Mouse (Mus musculus): ENCODE results near the gene Ica1.

- TF ChIP-seq POLR2A (IDR thresholded peaks at IDR 0.05; ENCODE audit: control insufficient read depth, low read depth, low read length), result no peak
- TF ChIP-seq CTCF (IDR thresholded peaks at IDR 0.05; ENCODE audit: control insufficient read depth, insufficient read depth, insufficient replicate concordance, low read depth, low read length), result no peak
These were observed 87.8 kb downstream of the Ica1 start for GRCm38 (mm10) chr6:8690441-8690840.
